Mouse (Mus musculus): ENCODE data around the gene Ptpn5.

DNA sequence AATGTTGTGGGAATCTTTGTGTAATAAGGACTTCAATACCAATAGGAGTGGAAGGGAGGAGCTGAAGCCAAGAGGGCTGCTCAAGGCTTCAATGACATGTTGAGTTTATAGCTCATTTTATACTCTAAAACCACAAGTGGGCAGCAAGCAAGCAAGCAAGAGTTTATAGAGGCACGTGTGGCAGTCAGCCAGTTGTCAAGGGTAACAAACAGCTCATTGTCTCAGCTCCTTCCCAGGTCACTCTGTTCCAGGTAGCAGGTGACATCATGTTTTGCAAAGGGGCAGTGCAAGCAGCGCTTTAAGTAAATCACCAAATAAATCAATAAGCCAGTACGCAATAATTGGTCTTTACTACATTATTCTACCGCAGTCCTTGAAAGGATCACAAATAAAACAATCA is 29.7 kb upstream of the Ptpn5 start:
- TF ChIP-seq CTCF (IDR thresholded peaks at IDR 0.05; ENCODE audit: low read depth, low read length) (no peak), GATA1 (IDR thresholded peaks at IDR 0.05; ENCODE audit: borderline replicate concordance, low read length) (no peak)
